Mouse (Mus musculus) colon, adult 2 months (tissue): ENCODE data around the gene Vmn2r10. TPM values are rescaled to one million over a fixed set of nuclear protein-coding genes. Genes with fewer than 3 reads are reported as not detected.

Experiments
- polyA plus RNA-seq: library from polyadenylated mRNA; depleted of rRNA; stranded (reverse); fragments of >200 nt; gene quantifications from 2 replicates; pipeline ENCODE4 v1.2.3, GENCODE M21; 2012; rRNA removed

Gene Vmn2r10
- not detected in 2 replicates for polyA plus RNA-seq

DNA sequence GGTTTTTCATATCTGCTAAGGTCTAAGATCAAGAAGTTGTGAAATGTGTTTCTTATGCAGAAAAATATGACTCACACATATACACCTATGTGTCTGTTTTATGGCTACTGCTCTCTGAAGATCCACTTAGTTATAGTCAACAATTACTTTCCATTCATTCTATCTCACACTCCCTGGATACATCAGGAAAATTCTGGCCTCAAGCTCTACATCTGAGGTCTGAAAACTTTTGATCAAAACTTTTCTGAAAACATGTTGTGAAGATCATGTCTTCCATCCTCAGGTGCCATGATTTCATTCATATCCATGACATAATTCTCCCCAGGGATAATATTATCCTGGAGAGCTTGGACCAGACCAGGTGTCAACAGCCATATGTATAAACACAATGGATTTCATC lies at the start of gene Vmn2r10:
Gene Vmn2r10, minus strand, starts transcription at position 101 of the 400 bp plus-strand sequence.

Other genes with a start within 250 kb of the Vmn2r10 start
- 4.5 and 5.0 TPM in 2 replicates for gene Rnf212, start 231.5 kb downstream of the Vmn2r10 start, polyA plus RNA-seq
- 0.22 TPM in 1 of 2 replicates, not detected in the other for gene Tmed11, start 211.2 kb downstream of the Vmn2r10 start, polyA plus RNA-seq
- gene Vmn2r8, start 197.7 kb downstream of the Vmn2r10 start, polyA plus RNA-seq: not detected in 2 replicates
- not detected in 2 replicates for gene Vmn2r9, start 153.9 kb downstream of the Vmn2r10 start, polyA plus RNA-seq
- gene Vmn2r11, start 53.0 kb upstream of the Vmn2r10 start, polyA plus RNA-seq: not detected in 2 replicates
- not detected in 2 replicates for gene Vmn2r12, start 91.4 kb upstream of the Vmn2r10 start, polyA plus RNA-seq
- gene Vmn2r13, start 185.7 kb upstream of the Vmn2r10 start, polyA plus RNA-seq: not detected in 2 replicates
- not detected in 2 replicates for gene Vmn2r14, start 218.2 kb upstream of the Vmn2r10 start, polyA plus RNA-seq